Mouse (Mus musculus) hindbrain, embryonic 16.5 days (tissue): ENCODE data around the gene Asah2. TPM values are rescaled to one million over a fixed set of nuclear protein-coding genes. Genes with fewer than 3 reads are reported as not detected.
A peak's percentile ranks its signal among the peaks of the same experiment; 100 is the strongest.

ENCODE experiments used
- ATAC-seq: fragments of 200-750 bp; cut with Nextera tagmentation; 2 replicates; pipeline ENCODE4 v1.8.0; 2017; ENCODE audit warnings: moderate TSS enrichment, moderate library complexity
- H3K27ac ChIP-seq: fragments of 300-500 bp; sonication (generic); 2 replicates; pipeline ENCODE4 v1.5.1; 2014; ENCODE audit warnings: low read depth, mild to moderate bottlenecking, control low read depth, low read length, moderate library complexity
- H3K27me3 ChIP-seq: fragments of 300-500 bp; sonication (generic); replicated peaks from 2 replicates; pipeline ENCODE4 v1.6.1; 2014; ENCODE audit warnings: low read length; ENCODE audit not compliant: control insufficient read depth, insufficient read depth
- H3K36me3 ChIP-seq: fragments of 300-500 bp; sonication (generic); 2 replicates; pipeline ENCODE4 v1.6.1; 2014; ENCODE audit warnings: mild to moderate bottlenecking, low read length, moderate library complexity, mixed read lengths; ENCODE audit not compliant: control insufficient read depth, insufficient read depth
- H3K4me1 ChIP-seq: fragments of 300-500 bp; sonication (generic); 2 replicates; pipeline ENCODE4 v1.6.1; 2014; ENCODE audit warnings: low read depth, low read length; ENCODE audit not compliant: control insufficient read depth, insufficient read depth
- H3K4me2 ChIP-seq: fragments of 300-500 bp; sonication (generic); 2 replicates; pipeline ENCODE4 v1.6.1; 2014; ENCODE audit warnings: mild to moderate bottlenecking, low read length, control low read depth, moderate library complexity
- H3K4me3 ChIP-seq: fragments of 300-500 bp; sonication (generic); 2 replicates; pipeline ENCODE4 v1.5.1; 2014; ENCODE audit warnings: mild to moderate bottlenecking, low read length, control low read depth, moderate library complexity
- H3K9ac ChIP-seq: fragments of 300-500 bp; sonication (generic); 2 replicates; pipeline ENCODE4 v1.6.1; 2014; ENCODE audit warnings: low read depth, mild to moderate bottlenecking, control low read depth, low read length, moderate library complexity
- H3K9me3 ChIP-seq: fragments of 300-500 bp; sonication (generic); 2 replicates; pipeline ENCODE4 v1.6.1; 2014; ENCODE audit warnings: mild to moderate bottlenecking, low read length, moderate library complexity; ENCODE audit not compliant: control insufficient read depth
- WGBS: fragments of 180-500 bp; shearing (Covaris S2); extraction: QIAGEN DNeasy Blood & Tissue Kit; methylation state at CpG from one replicate; pipeline ENCODE4 v1.1.7; 2014; 5-methylcytosine and 5-hydroxymethylcytosine counted together
- polyA plus RNA-seq: library from polyadenylated mRNA; unstranded; fragments of >200 nt; fragmentation: Nextera tagmentation; extraction: Ambion mirVana; gene quantifications from 2 replicates; pipeline ENCODE4 v1.2.1, GENCODE M21; 2015

The Asah2 gene
- polyA plus RNA-seq, 1 experiment from 2014 or later, result 0.99 TPM

DNA sequence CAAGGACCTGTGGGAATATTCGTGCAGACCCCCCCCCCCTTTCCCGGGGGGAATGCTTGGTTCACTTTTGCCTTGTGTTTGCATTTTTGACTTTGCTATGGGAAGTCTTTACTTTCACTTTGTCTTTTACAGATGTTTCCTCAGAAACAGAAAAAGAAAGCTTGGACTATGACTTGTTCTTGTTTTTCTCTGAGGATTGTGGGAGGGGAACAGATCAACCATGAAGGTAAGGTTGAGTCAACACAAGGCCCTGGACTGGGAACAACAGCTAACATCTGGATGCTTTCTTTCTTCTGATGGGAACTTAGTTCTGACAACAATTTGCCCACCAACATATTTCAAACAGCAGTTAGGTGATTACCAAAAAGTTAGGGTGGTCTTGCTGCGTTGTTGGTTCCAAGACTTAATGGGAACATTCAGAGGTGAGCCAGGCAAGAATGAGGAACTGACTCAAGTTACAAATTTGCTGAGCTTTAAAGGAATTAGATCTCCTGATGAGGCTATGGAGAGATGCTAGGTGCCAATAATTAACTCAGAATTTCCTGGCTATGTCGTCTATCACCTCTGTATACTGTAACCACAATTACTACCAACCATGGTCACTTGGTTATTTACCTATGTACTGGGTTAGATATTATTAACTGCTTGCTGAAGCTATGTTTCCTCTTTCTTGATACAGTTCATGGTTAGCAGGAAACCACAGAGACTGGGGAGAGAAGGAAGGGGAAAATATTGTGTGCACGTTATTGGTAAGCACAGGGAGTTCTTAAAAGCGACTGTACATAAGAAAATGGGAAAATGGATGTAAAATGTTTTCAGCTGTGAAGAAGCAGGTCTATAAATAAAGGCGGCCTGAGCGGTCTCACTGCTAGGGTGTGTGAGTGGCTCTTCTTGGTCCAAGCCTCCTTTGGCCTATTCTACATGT, 4.1 kb upstream of the Asah2 start:
- no peak overlapping the region for H3K4me2 ChIP-seq
- no peaks in the 10 kb centered on the region for H3K36me3 ChIP-seq
- no peak overlapping the region for H3K27ac ChIP-seq
- no peaks in the 10 kb centered on the region for H3K27me3 ChIP-seq
- WGBS, result 87% methylated on average over 8 of the region's 8 CpGs
- no peak for ATAC-seq
- no peaks in the 10 kb centered on the region for H3K9me3 ChIP-seq
- H3K4me3 ChIP-seq, result no peak overlapping the region
- H3K4me1 ChIP-seq, result no peaks in the 10 kb centered on the region; the same call in 1 of the 2 replicates
- no peak overlapping the region for H3K9ac ChIP-seq

GRCm38 (mm10) chr19:32106750-32107149, 1.3 kb downstream of the Asah2 start:
- no peaks in the 10 kb centered on the region; the same call in 1 of the 2 replicates for H3K4me1 ChIP-seq
- no peak for ATAC-seq
- H3K9me3 ChIP-seq, result no peaks in the 10 kb centered on the region
- H3K9ac ChIP-seq, result no peak overlapping the region
- no peak overlapping the region for H3K4me3 ChIP-seq
- no peaks in the 10 kb centered on the region for H3K27me3 ChIP-seq
- WGBS, result 84% methylated on average over 2 of the region's 2 CpGs
- H3K4me2 ChIP-seq, result no peak overlapping the region
- H3K27ac ChIP-seq, result no peak overlapping the region
- no peaks in the 10 kb centered on the region for H3K36me3 ChIP-seq

DNA sequence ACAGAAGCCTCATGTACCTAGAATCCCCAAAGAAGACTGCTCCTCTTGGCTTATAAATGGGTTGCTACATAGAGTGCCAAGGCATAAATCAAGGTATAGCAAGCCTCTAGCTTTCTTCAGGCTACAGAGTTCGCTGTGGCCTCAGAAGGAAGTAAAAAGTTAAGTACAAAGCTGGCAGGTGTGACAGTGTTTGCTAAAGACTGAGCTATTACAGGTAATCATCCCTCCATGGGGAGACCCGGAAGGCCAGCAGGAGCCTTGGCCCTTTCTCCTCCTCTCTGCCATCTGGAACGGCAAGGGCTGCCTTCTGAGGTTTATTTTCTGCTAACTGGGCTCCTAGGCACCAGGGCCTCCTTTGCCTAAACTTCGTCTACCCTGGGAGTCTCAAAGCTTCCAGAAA, 3.8 kb downstream of the Asah2 start:
- ATAC-seq, result no peak

GRCm38 (mm10) chr19:32102976-32103300, 5.1 kb downstream of the Asah2 start:
- ATAC-seq, result peak; percentile 63
- H3K9ac ChIP-seq, result peak overlapping the region; percentile 43
- H3K4me1 ChIP-seq, result no peaks in the 10 kb centered on the region; the same call in 1 of the 2 replicates
- no peaks in the 10 kb centered on the region for H3K27me3 ChIP-seq
- H3K4me3 ChIP-seq, result peak overlapping the region; percentile 42
- H3K36me3 ChIP-seq, result no peaks in the 10 kb centered on the region
- no peaks in the 10 kb centered on the region for H3K9me3 ChIP-seq
- H3K27ac ChIP-seq, result 0 out of 2 replicates have a peak overlapping the region, but pooled peaks have one; percentile 45
- peak overlapping the region; percentile 66 for H3K4me2 ChIP-seq
- 3% methylated on average over 9 of the region's 9 CpGs for WGBS

More for the DNA sequence above, 3.8 kb downstream of the Asah2 start:
- no peaks in the 10 kb centered on the region for H3K36me3 ChIP-seq
- H3K4me1 ChIP-seq, result no peaks in the 10 kb centered on the region; the same call in 1 of the 2 replicates
- no peak overlapping the region for H3K27ac ChIP-seq
- no peaks in the 10 kb centered on the region for H3K27me3 ChIP-seq
- H3K9me3 ChIP-seq, result no peaks in the 10 kb centered on the region
- no peak overlapping the region for H3K4me2 ChIP-seq
- H3K9ac ChIP-seq, result no peak overlapping the region
- 60% methylated on average over 4 of the region's 4 CpGs for WGBS
- no peak overlapping the region for H3K4me3 ChIP-seq

DNA sequence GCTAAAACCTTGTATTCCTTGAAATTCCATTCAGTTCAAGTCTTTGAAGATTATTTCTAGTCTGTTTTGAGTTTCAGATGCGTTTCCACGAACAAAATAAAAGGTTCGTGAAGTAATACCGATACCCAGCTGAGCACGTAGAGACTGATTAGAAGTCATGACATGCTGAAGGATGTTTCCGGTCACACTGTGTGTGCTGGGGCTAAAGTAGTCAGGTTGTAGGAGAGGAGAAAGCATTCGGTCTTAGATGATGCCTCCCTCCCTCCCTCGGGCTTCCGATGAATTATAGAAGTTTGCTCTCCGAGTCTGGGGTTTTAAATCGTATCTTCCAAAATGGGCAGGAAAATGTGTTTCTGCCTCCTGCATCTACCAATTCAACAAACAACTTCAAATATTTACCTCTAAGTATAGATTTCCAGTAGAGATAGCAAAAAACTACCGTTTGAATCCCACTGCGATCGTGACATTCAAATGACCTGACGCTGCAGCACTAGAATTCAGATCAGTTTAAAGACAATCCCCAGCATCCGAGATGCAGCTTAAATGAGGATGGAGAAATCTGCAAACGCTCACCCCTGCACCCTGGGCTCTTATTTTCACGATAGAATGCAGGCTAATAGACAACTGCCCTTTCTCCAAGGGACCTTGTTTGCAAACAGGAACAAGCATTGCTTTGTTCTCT, 5.6 kb downstream of the Asah2 start:
- peak; percentile 68; the same call in 1 of the 2 replicates for ATAC-seq
- Histone ChIP-seq H3K27me3 (no peaks in the 10 kb centered on the region), H3K9ac (peak overlapping the region; percentile 43), H3K36me3 (no peaks in the 10 kb centered on the region), H3K4me2 (peak overlapping the region; percentile 66), H3K4me3 (peak overlapping the region; percentile 42), H3K9me3 (no peaks in the 10 kb centered on the region), H3K27ac (0 out of 2 replicates have a peak overlapping the region, but pooled peaks have one; percentile 45), H3K4me1 (no peaks in the 10 kb centered on the region)
- 14% methylated on average over 18 of the region's 18 CpGs for WGBS

DNA sequence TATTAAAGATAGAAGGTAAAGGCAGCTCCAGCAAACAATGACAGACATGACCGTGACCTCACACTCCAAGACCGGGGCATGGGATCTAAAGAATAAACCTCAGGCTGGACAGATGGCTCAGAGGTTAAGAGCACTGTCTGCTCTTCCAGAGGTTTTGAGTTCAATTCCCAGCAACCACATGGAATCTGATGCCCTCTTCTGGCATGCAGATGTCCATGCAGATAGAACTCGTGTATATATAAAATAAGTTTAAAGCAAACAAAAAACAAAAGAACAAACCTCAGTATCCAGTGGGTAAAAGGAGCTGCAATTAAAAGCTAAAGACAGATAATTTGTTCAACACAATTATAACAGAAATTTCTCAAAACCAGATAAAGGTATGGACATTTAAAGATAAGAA, 9.4 kb downstream of the Asah2 start:
- no peaks in the 10 kb centered on the region for H3K27me3 ChIP-seq
- no peak overlapping the region for H3K9ac ChIP-seq
- H3K4me2 ChIP-seq, result no peak overlapping the region
- H3K4me1 ChIP-seq, result no peaks in the 10 kb centered on the region
- H3K36me3 ChIP-seq, result no peaks in the 10 kb centered on the region
- ATAC-seq, result no peak
- no peak overlapping the region for H3K4me3 ChIP-seq
- H3K27ac ChIP-seq, result no peak overlapping the region
- WGBS, result 85% methylated on average over 3 of the region's 3 CpGs
- H3K9me3 ChIP-seq, result no peaks in the 10 kb centered on the region

DNA sequence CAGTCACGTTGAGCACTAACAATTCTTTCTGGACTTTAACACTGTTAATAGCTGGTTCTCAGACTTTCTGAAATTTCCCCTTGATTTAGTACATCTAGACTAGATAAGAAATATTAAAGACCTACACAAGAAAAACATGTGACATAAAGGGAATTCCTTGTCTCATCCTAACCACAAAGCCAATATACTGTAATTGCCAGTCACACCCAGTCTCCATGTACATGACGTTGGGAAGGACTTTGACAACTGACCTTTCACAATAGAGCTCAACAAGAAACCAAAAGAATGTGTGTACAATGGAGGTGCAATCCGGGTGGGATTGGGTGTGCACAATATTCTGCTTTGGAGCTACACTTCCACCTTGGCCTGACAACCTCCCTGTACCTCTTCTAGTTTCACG, 15.7 kb downstream of the Asah2 start:
- Histone ChIP-seq H3K4me1 (no peaks in the 10 kb centered on the region), H3K27ac (no peak overlapping the region), H3K9ac (no peak overlapping the region), H3K27me3 (no peaks in the 10 kb centered on the region), H3K36me3 (no peaks in the 10 kb centered on the region), H3K4me3 (no peak overlapping the region), H3K9me3 (no peaks in the 10 kb centered on the region), H3K4me2 (no peak overlapping the region)
- 88% methylated on average over 4 of the region's 4 CpGs for WGBS
- no peak for ATAC-seq

- H3K9me3 ChIP-seq, result no peaks in the 10 kb centered on the region
- no peaks in the 10 kb centered on the region for H3K4me1 ChIP-seq
- no peak overlapping the region for H3K27ac ChIP-seq
- no peaks in the 10 kb centered on the region for H3K27me3 ChIP-seq
- H3K4me2 ChIP-seq, result no peak overlapping the region
- WGBS, result 86% methylated on average over 4 of the region's 4 CpGs
- no peaks in the 10 kb centered on the region for H3K36me3 ChIP-seq
- H3K4me3 ChIP-seq, result no peak overlapping the region
- ATAC-seq, result no peak
- no peak overlapping the region for H3K9ac ChIP-seq
Observed at GRCm38 (mm10) chr19:32090804-32091203, 17.2 kb downstream of the Asah2 start.

GRCm38 (mm10) chr19:32088570-32088969, 19.4 kb downstream of the Asah2 start:
- Histone ChIP-seq H3K9ac (no peak overlapping the region), H3K9me3 (no peaks in the 10 kb centered on the region), H3K27me3 (no peaks in the 10 kb centered on the region), H3K27ac (no peak overlapping the region), H3K4me2 (no peak overlapping the region), H3K4me3 (no peak overlapping the region), H3K4me1 (no peaks in the 10 kb centered on the region), H3K36me3 (no peaks in the 10 kb centered on the region)
- no peak for ATAC-seq
- 88% methylated on average over 1 of the region's 1 CpGs for WGBS
